Mouse (Mus musculus): ENCODE measurements around the gene Fig4. TPM values are rescaled to one million over a fixed set of nuclear protein-coding genes. Genes with fewer than 3 reads are reported as not detected.

The Fig4 gene
- polyA plus RNA-seq, 1 experiment from 2014 or later = 24.7 TPM

DNA sequence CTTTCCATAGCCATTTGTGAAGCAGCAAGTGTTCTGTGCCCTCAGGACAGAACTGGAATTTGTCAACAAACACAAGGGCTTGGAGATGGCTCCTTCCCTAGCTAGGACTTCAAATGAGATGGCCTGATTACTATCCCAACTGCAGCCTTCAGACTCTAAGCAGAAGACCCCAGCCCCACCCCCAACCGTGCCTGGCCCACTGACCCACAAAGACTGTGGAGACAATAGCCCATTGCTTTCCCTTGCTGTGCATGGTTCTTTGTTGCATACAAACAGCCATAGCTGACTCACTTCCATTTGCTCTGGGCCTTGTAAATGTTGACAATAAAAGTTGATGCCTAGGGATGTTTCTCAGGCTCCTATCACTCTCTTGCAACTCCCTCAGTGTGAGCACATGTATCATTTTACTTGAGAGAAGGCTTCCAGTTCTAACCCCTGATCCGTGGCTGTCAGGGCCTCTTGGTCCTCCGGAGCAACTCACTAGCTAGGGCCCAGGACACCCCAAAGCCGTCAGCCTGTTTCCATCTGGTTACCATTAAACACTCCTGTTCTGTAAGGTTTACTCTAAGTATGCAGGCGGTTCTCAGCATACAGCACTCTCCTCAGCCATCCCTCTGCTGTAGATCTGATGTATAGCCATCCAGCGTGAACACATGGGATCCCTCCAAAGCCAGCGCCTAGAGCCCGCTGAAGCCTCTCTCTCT lies 52.9 kb downstream of the Fig4 start:
- WGBS = 47% methylated on average over 8 of the region's 8 CpGs

DNA sequence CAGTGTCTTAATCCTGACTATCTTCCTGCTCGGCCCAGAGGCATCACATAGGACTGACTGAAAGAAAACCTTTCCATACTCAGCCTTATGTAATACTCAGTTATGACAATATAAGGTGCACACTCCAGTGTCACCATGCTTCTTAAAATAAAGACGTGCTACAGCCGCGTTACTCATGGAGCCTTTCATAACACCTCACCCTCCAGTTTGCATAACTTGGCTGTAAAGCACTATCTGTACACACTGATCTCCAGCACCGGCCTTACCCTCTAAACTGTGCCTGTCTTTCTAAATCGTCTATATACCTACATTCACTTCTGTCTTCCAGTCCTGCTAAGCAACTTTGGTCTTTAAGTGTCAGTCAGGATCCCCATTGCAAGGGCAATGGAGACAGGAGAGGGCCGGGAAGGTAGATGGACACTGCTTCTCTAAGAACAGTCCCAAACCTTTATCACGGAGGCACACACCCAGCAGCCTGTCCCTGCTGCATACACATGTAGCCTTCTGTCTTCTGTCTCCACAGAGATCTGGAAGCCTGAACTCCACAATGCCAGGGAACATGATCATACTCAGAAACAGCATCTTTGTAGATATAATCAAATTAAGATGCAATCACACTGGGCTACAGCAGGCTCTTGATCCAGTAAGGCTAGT lies 53.9 kb downstream of the Fig4 start:
- Histone ChIP-seq H3K9ac (no peak overlapping the region), H3K4me1 (peaks cover 12% of the 10 kb centered on the region; the same call in 1 of the 2 replicates), H3K27me3 (no peaks in the 10 kb centered on the region), H3K27ac (no peak overlapping the region), H3K4me3 (no peak overlapping the region), H3K36me3 (peaks cover 11% of the 10 kb centered on the region), H3K4me2 (replicated peaks) (no peak overlapping the region), H3K9me3 (replicated peaks) (no peaks in the 10 kb centered on the region)
- 92% methylated on average over 8 of the region's 8 CpGs for WGBS
- no peak for ATAC-seq (ENCODE audit: low FRiP score)

More for the DNA sequence above, 52.9 kb downstream of the Fig4 start:
- H3K9me3 ChIP-seq (replicated peaks) = no peaks in the 10 kb centered on the region
- no peak overlapping the region for H3K4me2 ChIP-seq (replicated peaks)
- ATAC-seq (ENCODE audit: low FRiP score) = no peak
- peaks cover 12% of the 10 kb centered on the region; the same call in 1 of the 2 replicates for H3K4me1 ChIP-seq
- no peak overlapping the region for H3K27ac ChIP-seq
- H3K36me3 ChIP-seq = peaks cover 13% of the 10 kb centered on the region
- no peak overlapping the region for H3K4me3 ChIP-seq
- no peak overlapping the region for H3K9ac ChIP-seq
- no peaks in the 10 kb centered on the region for H3K27me3 ChIP-seq

DNA sequence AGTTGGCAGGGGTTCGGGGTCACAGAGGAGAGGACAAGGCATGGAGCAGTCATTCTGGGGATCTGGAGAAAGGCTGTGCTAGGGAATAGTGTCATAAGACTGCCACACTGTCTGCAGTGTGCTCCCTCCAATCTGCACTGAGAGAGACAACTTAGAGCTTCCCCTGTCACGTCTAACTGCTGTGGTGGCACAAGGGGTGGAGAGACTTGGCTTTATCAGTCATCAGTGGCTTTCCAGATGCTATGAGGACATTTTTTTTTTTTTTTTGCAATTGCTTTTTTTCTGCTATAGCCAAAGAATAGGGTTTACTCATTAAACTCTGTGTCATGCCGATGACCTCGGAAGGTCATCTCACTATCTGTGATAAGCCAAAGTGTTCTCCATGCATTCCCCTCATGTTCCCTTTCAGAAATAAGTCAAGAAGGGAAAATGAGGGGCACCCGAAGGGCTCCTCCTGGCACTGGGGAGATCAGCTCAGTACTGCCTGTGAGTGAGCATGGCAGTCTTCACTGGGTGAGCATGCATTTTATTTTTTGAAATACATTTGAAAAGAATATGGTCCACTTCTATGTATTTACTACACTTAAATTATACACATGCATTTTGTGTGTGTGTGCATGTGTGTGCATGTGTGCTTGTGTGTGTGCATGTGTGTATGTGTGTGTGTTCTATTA lies 55.1 kb downstream of the Fig4 start:
- H3K4me2 ChIP-seq (replicated peaks) = no peak overlapping the region
- no peak overlapping the region for H3K4me3 ChIP-seq
- peaks cover 9% of the 10 kb centered on the region; the same call in 1 of the 2 replicates for H3K36me3 ChIP-seq
- H3K27ac ChIP-seq = no peak overlapping the region
- H3K9me3 ChIP-seq (replicated peaks) = no peaks in the 10 kb centered on the region
- no peaks in the 10 kb centered on the region for H3K27me3 ChIP-seq
- no peak for ATAC-seq (ENCODE audit: low FRiP score)
- peaks cover 12% of the 10 kb centered on the region; the same call in 1 of the 2 replicates for H3K4me1 ChIP-seq
- no peak overlapping the region for H3K9ac ChIP-seq
- 86% methylated on average over 5 of the region's 5 CpGs for WGBS

DNA sequence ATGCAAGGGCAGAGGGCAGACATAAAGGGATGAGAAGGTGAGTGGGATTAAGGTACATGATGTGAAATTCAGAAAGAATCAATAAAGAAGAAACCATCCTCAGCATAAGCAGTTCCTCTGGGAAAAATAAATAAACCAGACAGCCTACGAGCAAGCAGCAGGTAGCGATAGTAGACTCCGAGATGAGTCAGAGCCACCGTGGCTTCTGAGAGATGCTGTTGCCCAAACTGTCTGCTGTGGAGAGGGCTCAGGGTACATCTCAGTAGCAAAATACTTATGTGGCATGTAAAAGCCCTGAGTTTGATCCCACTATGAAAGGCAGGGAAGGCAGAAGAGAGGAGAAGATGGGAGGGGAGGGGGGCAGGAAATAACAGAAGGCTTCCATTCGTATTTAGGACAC lies 56.9 kb downstream of the Fig4 start:
- Histone ChIP-seq H3K4me3 (no peak overlapping the region), H3K9me3 (replicated peaks) (no peaks in the 10 kb centered on the region)
- WGBS = 67% methylated on average over 5 of the region's 5 CpGs

DNA sequence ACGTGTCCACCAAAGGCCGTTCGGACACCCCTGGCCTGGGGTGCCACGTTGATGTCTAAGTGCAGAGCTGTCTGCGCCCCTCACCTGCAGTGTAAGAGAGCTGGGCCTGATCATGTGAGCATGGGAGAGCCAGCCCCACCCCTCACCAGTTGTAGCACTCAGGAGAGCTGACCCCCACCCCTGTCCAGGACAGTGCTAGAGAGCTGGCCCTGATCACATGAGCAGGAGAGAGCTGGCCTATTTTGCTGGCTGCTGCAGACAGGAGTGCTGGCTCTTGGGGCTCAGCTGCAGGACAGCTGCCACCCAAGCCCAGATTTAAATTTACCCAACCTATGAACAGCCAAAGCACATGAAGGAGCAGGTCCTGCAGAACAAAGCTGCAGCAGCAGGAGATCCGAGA lies 57.6 kb downstream of the Fig4 start:
- H3K4me3 ChIP-seq = no peak overlapping the region
- peaks cover 12% of the 10 kb centered on the region; the same call in 1 of the 2 replicates for H3K4me1 ChIP-seq
- ATAC-seq (ENCODE audit: low FRiP score) = peak; percentile 76
- WGBS = 87% methylated on average over 6 of the region's 6 CpGs
- H3K36me3 ChIP-seq = no peaks in the 10 kb centered on the region
- H3K9ac ChIP-seq = no peak overlapping the region
- no peaks in the 10 kb centered on the region for H3K27me3 ChIP-seq
- no peaks in the 10 kb centered on the region for H3K9me3 ChIP-seq (replicated peaks)
- no peak overlapping the region for H3K27ac ChIP-seq
- no peak overlapping the region for H3K4me2 ChIP-seq (replicated peaks)

More for the DNA sequence above, 56.9 kb downstream of the Fig4 start:
- Histone ChIP-seq H3K27me3 (no peaks in the 10 kb centered on the region), H3K4me2 (replicated peaks) (no peak overlapping the region), H3K36me3 (no peaks in the 10 kb centered on the region), H3K27ac (no peak overlapping the region), H3K9ac (no peak overlapping the region), H3K4me1 (peaks cover 12% of the 10 kb centered on the region; the same call in 1 of the 2 replicates)
- ATAC-seq (ENCODE audit: low FRiP score) = no peak

DNA sequence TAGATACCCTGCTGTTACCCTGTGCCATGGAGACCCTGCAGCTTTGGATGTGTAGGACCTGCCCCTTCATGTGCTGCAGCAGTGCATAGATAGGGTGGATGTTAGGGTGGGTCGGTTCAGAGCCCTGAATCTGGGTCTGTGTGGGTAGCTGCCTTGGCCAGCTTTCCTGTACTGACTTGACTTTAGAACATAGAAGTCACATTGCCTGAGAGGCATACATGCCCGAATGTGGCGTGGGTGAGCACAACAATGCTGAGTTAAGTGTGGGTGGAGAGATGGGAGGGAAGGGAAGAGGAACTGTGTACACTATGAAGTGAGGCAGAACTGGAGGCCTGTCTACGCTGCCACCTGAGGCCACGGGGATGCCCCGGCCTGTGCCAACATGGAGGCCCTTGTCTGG lies 58.0 kb downstream of the Fig4 start:
- 88% methylated on average over 6 of the region's 6 CpGs for WGBS
- Histone ChIP-seq H3K4me3 (no peak overlapping the region), H3K4me1 (peaks cover 8% of the 10 kb centered on the region; the same call in 1 of the 2 replicates), H3K9me3 (replicated peaks) (no peaks in the 10 kb centered on the region), H3K4me2 (replicated peaks) (no peak overlapping the region), H3K27me3 (no peaks in the 10 kb centered on the region), H3K9ac (no peak overlapping the region), H3K36me3 (0 out of 2 replicates have a peak, but pooled peaks cover 2% of the 10 kb centered on the region), H3K27ac (no peak overlapping the region)
- no peak; the same call in 1 of the 2 replicates for ATAC-seq (ENCODE audit: low FRiP score)

DNA sequence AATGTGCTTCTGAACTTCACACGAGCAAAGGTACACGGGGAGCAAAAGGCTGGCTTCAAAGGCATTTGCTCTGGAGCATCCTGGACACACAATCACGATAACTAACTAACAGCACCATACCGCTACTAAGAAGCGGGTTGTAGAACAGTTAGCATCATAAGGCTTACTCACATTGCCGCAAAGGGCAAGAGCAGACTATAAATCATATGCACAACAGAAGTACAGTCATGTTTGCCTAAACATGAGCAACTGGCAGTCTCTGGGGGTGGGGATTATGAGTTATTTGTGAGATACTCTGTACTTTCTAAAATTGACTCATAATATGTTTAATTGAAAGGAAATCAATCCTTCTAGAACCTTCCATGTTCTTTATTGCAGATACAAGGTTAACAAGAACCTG lies 59.1 kb downstream of the Fig4 start:
- no peak overlapping the region for H3K9ac ChIP-seq
- H3K4me1 ChIP-seq = peaks cover 7% of the 10 kb centered on the region; the same call in 1 of the 2 replicates
- H3K9me3 ChIP-seq (replicated peaks) = no peaks in the 10 kb centered on the region
- H3K4me2 ChIP-seq (replicated peaks) = no peak overlapping the region
- H3K27ac ChIP-seq = no peak overlapping the region
- H3K36me3 ChIP-seq = 0 out of 2 replicates have a peak, but pooled peaks cover 4% of the 10 kb centered on the region
- no peak overlapping the region for H3K4me3 ChIP-seq
- 97% methylated on average over 6 of the region's 6 CpGs for WGBS
- no peaks in the 10 kb centered on the region for H3K27me3 ChIP-seq
- no peak for ATAC-seq (ENCODE audit: low FRiP score)

DNA sequence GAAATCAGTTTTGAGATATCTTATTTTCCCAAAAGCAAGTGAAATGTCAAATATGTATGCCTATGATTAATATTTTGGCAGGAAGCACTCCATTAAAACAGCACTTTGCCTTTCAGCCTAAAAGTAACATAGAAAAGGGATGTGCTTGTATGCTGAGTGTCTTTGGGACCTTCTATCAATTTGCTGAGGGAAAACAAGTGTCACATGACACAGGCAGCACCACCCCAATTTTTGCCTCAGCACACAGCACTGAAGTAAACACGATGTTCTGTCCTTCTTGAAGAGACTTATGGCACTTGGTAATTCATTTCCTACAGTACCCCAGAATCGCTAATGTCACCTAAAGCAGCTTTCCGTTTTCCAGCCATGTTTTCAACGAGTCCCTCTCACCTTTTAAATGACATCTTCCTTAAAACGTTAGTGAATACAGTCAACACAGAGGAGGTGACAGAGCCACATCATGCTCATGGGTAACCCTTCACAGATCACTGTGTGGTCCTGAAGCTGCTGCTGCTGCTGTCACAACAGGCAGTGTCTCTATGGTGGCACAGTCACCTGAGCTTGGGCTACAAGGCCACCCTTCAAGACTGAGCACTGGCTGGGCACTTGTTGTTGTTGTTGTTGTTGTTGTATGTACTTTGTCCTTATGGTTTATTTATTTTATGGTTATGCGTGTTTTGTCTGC lies 61.4 kb downstream of the Fig4 start:
- no peak overlapping the region for H3K4me2 ChIP-seq (replicated peaks)
- H3K4me1 ChIP-seq = peaks cover 7% of the 10 kb centered on the region; the same call in 1 of the 2 replicates
- 87% methylated on average over 6 of the region's 6 CpGs for WGBS
- H3K9me3 ChIP-seq (replicated peaks) = no peaks in the 10 kb centered on the region
- no peak for ATAC-seq (ENCODE audit: low FRiP score)
- 0 out of 2 replicates have a peak, but pooled peaks cover 4% of the 10 kb centered on the region for H3K36me3 ChIP-seq
- no peak overlapping the region for H3K4me3 ChIP-seq
- H3K27ac ChIP-seq = no peak overlapping the region
- no peaks in the 10 kb centered on the region for H3K27me3 ChIP-seq
- no peak overlapping the region for H3K9ac ChIP-seq

DNA sequence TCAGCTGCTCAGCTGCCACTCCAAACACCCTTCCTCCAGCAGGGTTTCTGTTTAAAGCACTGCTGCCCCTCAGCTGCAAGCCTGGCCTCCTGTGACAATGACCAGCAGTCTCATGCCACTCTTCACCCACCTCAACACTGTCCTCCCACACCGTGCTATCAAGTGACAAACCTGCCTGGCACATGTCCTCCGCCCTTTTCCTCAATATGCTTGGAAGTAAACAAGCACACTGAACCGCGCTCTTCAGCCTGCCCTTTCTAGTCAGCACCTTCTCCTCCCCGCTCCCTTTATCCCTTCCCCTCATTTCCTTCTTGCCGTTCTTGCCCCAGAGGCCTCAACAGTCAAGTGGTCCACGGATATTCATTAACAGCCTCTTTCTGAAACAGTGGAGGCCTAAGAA lies 62.0 kb downstream of the Fig4 start:
- H3K9ac ChIP-seq = no peak overlapping the region
- no peak overlapping the region for H3K4me2 ChIP-seq (replicated peaks)
- H3K36me3 ChIP-seq = 0 out of 2 replicates have a peak, but pooled peaks cover 4% of the 10 kb centered on the region
- H3K27ac ChIP-seq = no peak overlapping the region
- no peaks in the 10 kb centered on the region for H3K27me3 ChIP-seq
- H3K4me1 ChIP-seq = peaks cover 3% of the 10 kb centered on the region; the same call in 1 of the 2 replicates
- no peaks in the 10 kb centered on the region for H3K9me3 ChIP-seq (replicated peaks)
- ATAC-seq (ENCODE audit: low FRiP score) = no peak
- no peak overlapping the region for H3K4me3 ChIP-seq
- WGBS = 68% methylated on average over 7 of the region's 7 CpGs

DNA sequence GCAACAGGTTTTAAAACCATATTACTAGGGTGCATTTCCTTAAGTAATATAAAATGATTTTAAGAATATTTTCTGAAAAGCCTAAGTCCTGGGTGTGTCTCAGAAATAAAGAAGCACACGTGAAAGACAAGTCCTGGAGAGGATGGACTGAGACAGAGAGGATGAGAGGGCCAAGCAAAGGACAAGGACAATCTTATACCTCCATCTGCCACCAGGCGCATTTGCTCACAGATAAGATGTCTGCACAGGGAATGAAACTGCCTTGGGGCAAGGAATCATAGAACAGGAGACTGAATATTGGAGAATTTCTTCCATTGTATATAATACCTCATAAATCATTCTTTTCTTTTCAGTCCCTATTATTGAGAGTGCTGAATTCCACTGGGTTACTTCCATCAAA lies 67.0 kb downstream of the Fig4 start:
- Histone ChIP-seq H3K27me3 (no peaks in the 10 kb centered on the region), H3K9me3 (replicated peaks) (no peaks in the 10 kb centered on the region), H3K36me3 (0 out of 2 replicates have a peak, but pooled peaks cover 4% of the 10 kb centered on the region), H3K4me2 (replicated peaks) (no peak overlapping the region), H3K4me3 (no peak overlapping the region), H3K9ac (no peak overlapping the region), H3K4me1 (no peaks in the 10 kb centered on the region), H3K27ac (no peak overlapping the region)
- no peak for ATAC-seq (ENCODE audit: low FRiP score)
- WGBS = 90% methylated on average over 2 of the region's 2 CpGs

DNA sequence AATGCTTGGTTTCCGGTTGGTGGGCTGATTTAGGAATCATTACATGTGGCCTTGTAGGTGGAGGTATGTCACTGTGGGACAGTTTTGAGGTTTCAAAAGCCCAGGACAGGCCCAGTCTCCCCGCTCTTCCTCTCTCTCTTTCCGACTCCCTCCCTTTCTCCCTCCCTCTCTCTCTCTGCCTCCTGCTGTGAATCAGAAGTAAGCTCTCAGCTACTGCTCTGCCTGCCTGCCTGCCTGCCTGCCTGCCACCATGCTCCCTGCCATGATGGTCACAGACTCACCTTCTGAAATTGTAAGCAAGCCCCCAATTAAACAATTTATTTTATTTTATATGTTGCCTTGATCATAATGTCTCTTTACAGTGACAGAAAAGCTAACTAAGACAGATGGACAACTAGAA lies 67.5 kb downstream of the Fig4 start:
- no peaks in the 10 kb centered on the region for H3K9me3 ChIP-seq (replicated peaks)
- WGBS = 71% methylated on average over 3 of the region's 3 CpGs
- 0 out of 2 replicates have a peak, but pooled peaks cover 4% of the 10 kb centered on the region for H3K36me3 ChIP-seq

DNA sequence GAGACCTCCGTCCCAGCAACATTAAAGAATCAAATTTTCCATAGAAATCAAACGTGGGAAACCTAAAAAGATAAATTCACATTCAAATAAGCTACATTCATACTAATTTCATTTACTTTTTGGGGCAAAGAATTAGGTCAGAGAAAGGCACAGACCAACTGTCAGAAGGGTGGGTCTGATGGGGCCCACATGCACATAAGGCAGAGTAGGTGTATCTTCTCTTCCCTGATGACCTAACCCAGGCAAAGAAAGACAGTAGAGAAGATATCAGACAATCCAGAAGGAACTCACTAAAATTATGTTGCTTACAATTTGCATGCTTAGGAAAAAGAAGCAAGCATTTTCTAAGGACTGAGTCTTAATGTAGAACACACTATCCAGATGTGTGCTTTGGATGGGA lies 67.9 kb downstream of the Fig4 start:
- Histone ChIP-seq H3K9ac (no peak overlapping the region), H3K4me1 (no peaks in the 10 kb centered on the region), H3K27ac (no peak overlapping the region), H3K4me2 (replicated peaks) (no peak overlapping the region), H3K9me3 (replicated peaks) (no peaks in the 10 kb centered on the region), H3K27me3 (no peaks in the 10 kb centered on the region), H3K36me3 (0 out of 2 replicates have a peak, but pooled peaks cover 3% of the 10 kb centered on the region), H3K4me3 (no peak overlapping the region)
- ATAC-seq (ENCODE audit: low FRiP score) = no peak
- WGBS = 88% methylated on average over 2 of the region's 2 CpGs

More for the DNA sequence above, 67.5 kb downstream of the Fig4 start:
- Histone ChIP-seq H3K9ac (no peak overlapping the region), H3K4me1 (no peaks in the 10 kb centered on the region), H3K27ac (no peak overlapping the region), H3K4me3 (no peak overlapping the region), H3K27me3 (no peaks in the 10 kb centered on the region), H3K4me2 (replicated peaks) (no peak overlapping the region)
- no peak for ATAC-seq (ENCODE audit: low FRiP score)

Measured in hindbrain, embryonic 12.5 days (tissue).